Mouse (Mus musculus) intestine, embryonic 16.5 days (tissue): ENCODE data around the gene Gucd1. TPM values are rescaled to one million over a fixed set of nuclear protein-coding genes. Genes with fewer than 3 reads are reported as not detected.
"Not testable (repeated sequence)": the region's sequence is repeated elsewhere in the genome, so short reads cannot be mapped to it uniquely, and the experiment has no call there.

Source experiments
- ATAC-seq: fragments of 200-750 bp; cut with Nextera tagmentation; 2 replicates; pipeline ENCODE4 v1.8.0; 2017; ENCODE audit warnings: moderate TSS enrichment, moderate library complexity
- H3K27ac ChIP-seq: fragments of 300-500 bp; sonication (generic); 2 replicates; pipeline ENCODE4 v1.5.1; 2014; ENCODE audit warnings: mild to moderate bottlenecking, low read length
- H3K27me3 ChIP-seq: fragments of 300-500 bp; sonication (generic); replicated peaks from 2 replicates; pipeline ENCODE4 v1.6.1; 2014; ENCODE audit warnings: low read length, control low read depth, mixed read lengths; ENCODE audit not compliant: control insufficient read depth, insufficient read depth
- H3K36me3 ChIP-seq: fragments of 300-500 bp; sonication (generic); 2 replicates; pipeline ENCODE4 v1.6.1; 2014; ENCODE audit warnings: low read length, control low read depth; ENCODE audit not compliant: control insufficient read depth, insufficient read depth
- H3K4me1 ChIP-seq: fragments of 300-500 bp; sonication (generic); 2 replicates; pipeline ENCODE4 v1.6.1; 2014; ENCODE audit warnings: low read length, control low read depth, mixed read lengths; ENCODE audit not compliant: control insufficient read depth, insufficient read depth
- H3K4me2 ChIP-seq: fragments of 300-500 bp; sonication (generic); 2 replicates; pipeline ENCODE4 v1.6.1; 2014; ENCODE audit warnings: low read depth, low read length, control low read depth
- H3K4me3 ChIP-seq: fragments of 300-500 bp; sonication (generic); 2 replicates; pipeline ENCODE4 v1.5.1; 2014; ENCODE audit warnings: mild to moderate bottlenecking, low read length
- H3K9ac ChIP-seq: fragments of 300-500 bp; sonication (generic); 2 replicates; pipeline ENCODE4 v1.6.1; 2014; ENCODE audit warnings: low read depth, low read length
- H3K9me3 ChIP-seq: fragments of 300-500 bp; sonication (generic); 2 replicates; pipeline ENCODE4 v1.6.1; 2016; ENCODE audit warnings: low read length, control low read depth; ENCODE audit not compliant: control insufficient read depth
- WGBS: fragments of 180-500 bp; shearing (Covaris S2); extraction: QIAGEN DNeasy Blood & Tissue Kit; methylation state at CpG from one replicate; pipeline ENCODE4 v1.1.7; 2014; 5-methylcytosine and 5-hydroxymethylcytosine counted together
- polyA plus RNA-seq: library from polyadenylated mRNA; unstranded; fragments of >200 nt; fragmentation: Nextera tagmentation; extraction: Ambion mirVana; gene quantifications from 2 replicates; pipeline ENCODE4 v1.2.1, GENCODE M21; 2015

Gene Gucd1
- polyA plus RNA-seq, 1 experiment from 2014 or later, result 55.5 TPM

DNA sequence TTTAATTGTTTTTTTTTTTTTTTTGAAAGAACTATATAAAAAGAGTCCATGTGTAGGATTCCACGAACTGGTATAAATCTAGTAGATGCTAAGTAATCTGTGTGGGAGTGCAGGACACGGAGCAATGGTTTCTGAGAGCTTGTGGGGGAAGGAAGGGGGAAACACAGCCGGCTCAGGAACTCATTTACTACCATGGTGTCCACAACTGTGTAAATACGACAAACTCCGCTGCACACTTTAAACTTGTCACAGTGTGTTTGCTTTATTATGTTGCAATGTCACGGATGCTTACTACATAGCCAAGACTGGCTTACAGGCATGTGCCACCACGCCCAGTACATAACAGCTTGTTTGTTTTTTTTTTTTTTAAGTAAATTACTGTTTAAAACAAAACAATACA is 32.1 kb upstream of the Gucd1 start:
- no peaks in the 10 kb centered on the region for H3K27me3 ChIP-seq

DNA sequence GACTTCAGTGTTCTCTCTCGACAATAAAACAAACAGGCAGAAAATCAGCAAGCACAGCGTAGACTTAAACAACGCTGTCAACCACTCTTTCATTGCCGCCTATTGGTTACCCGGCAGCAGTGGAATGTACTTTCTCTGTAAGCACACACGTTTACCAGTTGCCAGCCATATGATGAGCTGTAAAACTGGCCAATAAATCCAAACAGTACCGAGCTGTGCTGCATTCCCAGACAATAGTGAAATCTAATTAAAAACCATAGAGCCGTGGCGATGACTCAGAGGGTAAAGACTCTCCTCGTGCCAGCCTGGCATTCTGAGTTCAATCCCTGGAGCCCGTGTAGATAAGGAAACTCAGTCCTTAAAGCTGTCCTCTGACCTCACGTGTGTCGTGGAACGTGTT is 30.7 kb upstream of the Gucd1 start:
- ATAC-seq, result peak; percentile 83
- Histone ChIP-seq H3K27me3 (no peaks in the 10 kb centered on the region), H3K4me3 (no peak overlapping the region), H3K9me3 (no peaks in the 10 kb centered on the region), H3K36me3 (no peaks in the 10 kb centered on the region), H3K27ac (no peak overlapping the region; the same call in none of the 2 replicates), H3K4me2 (peak overlapping the region; percentile 26; the same call in 1 of the 2 replicates), H3K9ac (no peak overlapping the region), H3K4me1 (peaks cover 8% of the 10 kb centered on the region)
- 22% methylated on average over 14 of the region's 14 CpGs for whole genome bisulfite sequencing

More for the DNA sequence above, 32.1 kb upstream of the Gucd1 start:
- no peak overlapping the region for H3K9ac ChIP-seq
- H3K27ac ChIP-seq, result no peak overlapping the region
- peaks cover 8% of the 10 kb centered on the region for H3K4me1 ChIP-seq
- 48% methylated on average over 7 of the region's 7 CpGs for WGBS
- no peaks in the 10 kb centered on the region for H3K9me3 ChIP-seq
- ATAC-seq, result no peak
- no peak overlapping the region for H3K4me2 ChIP-seq
- H3K36me3 ChIP-seq, result no peaks in the 10 kb centered on the region
- H3K4me3 ChIP-seq, result no peak overlapping the region

DNA sequence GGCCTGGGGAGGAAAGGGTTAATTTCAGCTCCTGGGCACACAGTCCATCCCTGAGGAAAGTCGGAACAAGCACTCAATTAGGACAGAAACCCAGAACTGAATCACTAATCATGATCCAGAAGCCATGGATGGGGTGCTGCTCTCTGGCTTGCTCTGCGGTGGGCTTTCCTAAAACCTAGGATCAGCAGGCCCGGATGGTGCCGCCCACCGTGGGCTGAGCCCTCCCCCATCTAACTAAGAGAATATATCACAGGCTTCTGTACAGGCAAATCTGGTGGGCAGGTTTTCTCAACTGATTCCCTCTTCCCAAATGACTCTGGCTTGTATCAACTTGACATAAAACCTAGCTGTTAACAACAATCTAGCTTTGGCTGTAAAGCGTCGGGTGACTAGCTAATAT is 30.1 kb upstream of the Gucd1 start:
- Histone ChIP-seq H3K27ac (no peak overlapping the region), H3K4me3 (no peak overlapping the region), H3K4me2 (peak overlapping the region; percentile 32), H3K36me3 (no peaks in the 10 kb centered on the region), H3K9ac (peak overlapping the region; percentile 43; the same call in 1 of the 2 replicates), H3K4me1 (peaks cover 8% of the 10 kb centered on the region), H3K9me3 (no peaks in the 10 kb centered on the region), H3K27me3 (no peaks in the 10 kb centered on the region)
- ATAC-seq, result peak; percentile 12; the same call in 1 of the 2 replicates
- 31% methylated on average over 7 of the region's 7 CpGs for WGBS

DNA sequence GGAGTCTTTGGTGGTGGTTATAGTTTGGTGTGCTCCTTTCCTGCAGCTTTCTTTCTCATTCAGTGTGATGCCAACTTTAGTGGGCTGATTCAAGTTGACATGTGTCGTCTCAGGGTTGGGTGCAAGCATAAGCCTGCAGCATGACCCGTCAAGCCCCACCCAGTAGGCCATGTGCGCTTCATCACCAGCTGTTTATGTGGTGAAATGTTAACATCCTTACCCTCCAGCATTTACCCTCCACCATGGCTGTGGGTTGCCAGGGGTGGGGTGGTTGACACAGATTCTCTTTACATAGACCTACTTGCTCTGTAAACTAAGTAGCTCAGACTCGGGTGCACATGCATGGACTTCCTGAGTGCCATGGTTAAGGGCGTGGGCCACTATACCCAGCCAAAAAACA is 18.4 kb upstream of the Gucd1 start:
- no peak overlapping the region for H3K4me3 ChIP-seq
- H3K36me3 ChIP-seq, result no peaks in the 10 kb centered on the region; the same call in 1 of the 2 replicates
- H3K27me3 ChIP-seq, result no peaks in the 10 kb centered on the region
- no peak overlapping the region for H3K9ac ChIP-seq
- no peak overlapping the region for H3K27ac ChIP-seq
- 76% methylated on average over 5 of the region's 5 CpGs for WGBS
- no peaks in the 10 kb centered on the region for H3K9me3 ChIP-seq
- ATAC-seq, result no peak
- no peak overlapping the region for H3K4me2 ChIP-seq
- H3K4me1 ChIP-seq, result no peaks in the 10 kb centered on the region

DNA sequence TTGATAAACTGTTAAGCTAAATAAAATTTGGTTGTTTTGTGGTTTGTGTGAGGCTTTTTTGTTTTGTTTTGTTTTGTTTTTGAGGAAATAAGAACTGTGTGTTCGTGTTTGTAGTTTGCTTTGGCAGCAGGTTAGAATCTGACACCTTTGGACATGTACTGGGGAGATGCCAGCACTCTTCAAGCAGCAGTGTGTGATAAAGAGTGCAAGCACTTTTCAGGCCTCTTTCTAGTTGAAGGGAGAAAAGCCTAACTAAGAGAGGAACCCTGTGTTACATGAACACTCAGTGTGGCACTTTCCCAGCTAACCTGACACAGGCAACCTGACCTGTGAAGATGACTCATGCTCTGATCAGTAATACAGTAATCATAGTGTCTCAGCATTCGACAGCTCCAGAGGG is 17.7 kb upstream of the Gucd1 start:
- ATAC-seq, result no peak
- Histone ChIP-seq H3K9ac (no peak overlapping the region), H3K4me2 (no peak overlapping the region), H3K27ac (no peak overlapping the region), H3K4me3 (no peak overlapping the region), H3K27me3 (no peaks in the 10 kb centered on the region), H3K36me3 (no peaks in the 10 kb centered on the region; the same call in 1 of the 2 replicates), H3K9me3 (no peaks in the 10 kb centered on the region), H3K4me1 (no peaks in the 10 kb centered on the region)
- 88% methylated on average over 2 of the region's 2 CpGs for WGBS

DNA sequence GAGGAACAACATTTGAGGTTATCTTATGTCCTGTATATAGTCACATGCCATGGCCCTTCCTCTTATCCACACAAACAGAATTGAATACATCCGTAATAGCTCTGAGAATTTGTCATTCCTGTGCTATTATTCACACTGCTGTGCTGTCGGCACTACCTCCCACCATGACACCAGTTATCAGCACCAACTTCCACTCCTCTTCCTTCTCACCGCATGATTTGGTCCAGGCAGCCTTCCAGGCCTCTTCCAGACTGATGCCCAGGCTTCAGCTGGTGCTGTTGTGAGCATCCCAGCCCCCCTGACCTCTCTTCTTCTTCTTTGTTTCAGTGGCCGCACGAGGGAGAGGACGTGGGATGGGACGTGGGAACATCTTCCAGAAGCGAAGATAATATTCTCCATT is 17.2 kb upstream of the Gucd1 start:
- H3K27me3 ChIP-seq, result no peaks in the 10 kb centered on the region
- H3K9me3 ChIP-seq, result no peaks in the 10 kb centered on the region
- H3K4me2 ChIP-seq, result no peak overlapping the region
- no peak overlapping the region for H3K27ac ChIP-seq
- H3K4me3 ChIP-seq, result no peak overlapping the region
- WGBS, result 83% methylated on average over 8 of the region's 8 CpGs
- H3K9ac ChIP-seq, result no peak overlapping the region
- H3K4me1 ChIP-seq, result no peaks in the 10 kb centered on the region
- H3K36me3 ChIP-seq, result no peaks in the 10 kb centered on the region; the same call in 1 of the 2 replicates
- ATAC-seq, result no peak

DNA sequence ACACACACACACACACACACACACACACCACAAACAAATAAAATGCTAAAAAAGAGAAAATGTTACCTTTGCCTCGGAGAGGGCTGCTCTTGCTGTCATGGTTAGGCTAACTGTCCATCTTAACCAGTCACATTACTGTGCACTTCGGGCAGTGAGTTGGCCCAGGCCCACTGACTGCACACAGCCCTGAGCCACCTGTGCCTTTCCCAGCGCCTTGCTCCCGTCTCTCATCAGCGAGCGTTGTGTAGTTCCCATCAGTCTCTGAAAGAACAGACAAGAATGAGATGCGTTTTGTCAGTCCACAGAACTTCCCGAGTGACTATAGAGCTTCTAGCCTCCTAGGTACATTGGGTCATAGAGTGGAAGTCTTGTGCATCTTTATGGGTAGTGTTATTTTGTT is 16.4 kb upstream of the Gucd1 start:
- Histone ChIP-seq H3K27ac (no peak overlapping the region), H3K36me3 (peaks cover under 1% of the 10 kb centered on the region; the same call in 1 of the 2 replicates), H3K9ac (no peak overlapping the region), H3K4me2 (no peak overlapping the region), H3K4me3 (no peak overlapping the region), H3K9me3 (no peaks in the 10 kb centered on the region), H3K4me1 (no peaks in the 10 kb centered on the region), H3K27me3 (no peaks in the 10 kb centered on the region)
- ATAC-seq, result no peak
- WGBS, result 92% methylated on average over 8 of the region's 8 CpGs

DNA sequence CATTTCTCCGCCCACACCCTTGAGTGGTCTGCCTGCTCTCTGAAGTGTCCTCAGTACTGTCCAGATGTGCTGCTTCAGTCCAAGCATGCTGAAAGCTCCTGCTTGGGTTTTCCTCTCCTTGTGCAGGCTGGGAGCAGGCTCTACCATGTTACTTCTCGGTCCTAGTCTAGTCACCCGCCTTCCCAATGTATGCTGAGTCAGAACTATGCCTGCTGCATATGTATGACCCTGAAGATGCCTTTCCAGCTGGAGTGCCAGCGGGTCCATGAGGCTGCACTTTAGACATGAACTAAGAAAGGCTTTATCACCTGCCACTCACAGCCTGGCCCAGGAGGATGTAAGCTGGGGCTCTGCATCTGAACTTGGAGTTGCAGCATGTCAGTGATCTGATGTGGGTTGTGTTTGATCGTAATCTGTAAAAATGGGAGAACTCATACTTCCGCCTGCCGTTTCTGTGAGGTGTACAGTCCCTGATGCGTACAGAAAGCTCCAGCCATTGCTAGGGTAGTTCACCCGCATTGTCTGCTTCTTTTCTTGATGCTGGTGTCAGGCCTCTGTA is 13.8 kb upstream of the Gucd1 start:
- H3K36me3 ChIP-seq, result peaks cover 3% of the 10 kb centered on the region; the same call in 1 of the 2 replicates
- no peaks in the 10 kb centered on the region for H3K27me3 ChIP-seq
- WGBS, result 88% methylated on average over 9 of the region's 9 CpGs
- H3K4me3 ChIP-seq, result no peak overlapping the region
- no peak for ATAC-seq
- no peak overlapping the region for H3K9ac ChIP-seq
- H3K4me2 ChIP-seq, result no peak overlapping the region
- no peaks in the 10 kb centered on the region for H3K4me1 ChIP-seq
- no peaks in the 10 kb centered on the region for H3K9me3 ChIP-seq
- H3K27ac ChIP-seq, result no peak overlapping the region

DNA sequence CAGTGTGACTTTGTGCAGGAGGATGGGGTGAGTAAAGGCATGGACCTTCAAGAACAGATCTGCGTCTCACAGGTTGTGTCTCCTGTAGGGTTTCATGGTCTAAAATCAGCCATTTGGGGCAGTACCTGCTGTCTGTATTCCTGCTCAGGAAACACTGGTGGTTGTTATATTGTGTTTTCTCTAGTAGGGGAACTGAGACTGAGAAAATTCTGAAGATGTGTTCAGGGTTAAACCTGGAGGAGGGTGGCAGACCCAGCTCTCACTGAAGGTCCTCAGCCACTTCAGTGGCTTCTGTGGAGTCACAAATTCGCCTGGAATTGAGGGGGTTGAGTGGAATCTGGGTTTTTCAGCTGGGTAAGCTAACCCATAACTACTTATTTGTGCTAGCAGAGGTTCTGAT is 12.6 kb upstream of the Gucd1 start:
- Histone ChIP-seq H3K4me3 (no peak overlapping the region), H3K4me2 (no peak overlapping the region), H3K9ac (no peak overlapping the region), H3K36me3 (peaks cover 3% of the 10 kb centered on the region; the same call in 1 of the 2 replicates), H3K27ac (no peak overlapping the region), H3K27me3 (no peaks in the 10 kb centered on the region), H3K9me3 (no peaks in the 10 kb centered on the region), H3K4me1 (no peaks in the 10 kb centered on the region)
- ATAC-seq, result no peak
- 91% methylated on average over 2 of the region's 2 CpGs for WGBS

DNA sequence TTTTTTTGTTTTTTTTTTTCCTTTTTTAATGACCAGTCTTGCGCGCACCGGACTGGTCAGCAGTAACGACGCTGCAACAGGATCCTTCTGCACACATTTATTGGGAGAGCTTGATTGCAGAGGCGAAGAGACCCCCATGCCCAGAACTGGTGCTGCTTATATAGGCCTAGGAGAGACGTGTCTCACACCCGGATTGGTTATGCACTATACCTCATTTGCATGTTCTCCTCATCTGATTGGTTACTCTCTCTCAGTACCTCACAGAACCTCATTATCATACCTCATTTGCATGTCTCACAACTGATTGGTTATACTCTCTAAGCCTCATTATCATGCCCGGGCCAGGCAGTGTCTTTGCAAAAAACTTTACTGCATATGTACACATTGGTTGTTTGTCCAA is 7.7 kb upstream of the Gucd1 start:
- H3K4me3 ChIP-seq, H3K9me3 ChIP-seq, H3K27ac ChIP-seq, H3K4me1 ChIP-seq, H3K27me3 ChIP-seq, H3K9ac ChIP-seq, H3K4me2 ChIP-seq, ATAC-seq: not testable (repeated sequence)
- H3K36me3 ChIP-seq, result peaks cover 15% of the 10 kb centered on the region
- WGBS, result 91% methylated on average over 9 of the region's 9 CpGs
